Mouse (Mus musculus) cortical plate, adult 2 months (tissue): ENCODE results near the gene Sgpp1. TPM values are rescaled to one million over a fixed set of nuclear protein-coding genes. Genes with fewer than 3 reads are reported as not detected.
A peak's percentile ranks its signal among the peaks of the same experiment; 100 is the strongest.

ENCODE experiments used
- H3K27ac ChIP-seq: fragments of 200-500 bp; 2 replicates; pipeline ENCODE4 v1.5.1; 2012; ENCODE audit warnings: low read length, control low read depth, inconsistent platforms; ENCODE audit not compliant: insufficient read depth
- H3K4me1 ChIP-seq: fragments of 200-500 bp; 2 replicates; pipeline ENCODE4 v1.6.1; 2011; ENCODE audit warnings: low read length; ENCODE audit not compliant: control insufficient read depth, insufficient read depth
- H3K4me3 ChIP-seq: fragments of 200-500 bp; 2 replicates; pipeline ENCODE4 v1.5.1; 2011; ENCODE audit warnings: mild to moderate bottlenecking, low read length, control low read depth; ENCODE audit not compliant: insufficient read depth
- CTCF ChIP-seq: fragments of 200-500 bp; IDR thresholded peaks from 2 replicates; pipeline ENCODE4 v1.5.1; 2011; ENCODE audit warnings: mild to moderate bottlenecking, control low read depth, low read length; ENCODE audit not compliant: insufficient read depth; ENCODE audit errors: extremely low read depth
- POLR2A ChIP-seq: fragments of 200-500 bp; IDR thresholded peaks from 2 replicates; pipeline ENCODE4 v1.6.1; 2011; ENCODE audit warnings: mild to moderate bottlenecking, low read length, control low read depth; ENCODE audit not compliant: insufficient read depth; ENCODE audit errors: extremely low read depth
- polyA plus RNA-seq: library from polyadenylated mRNA; depleted of rRNA; stranded (reverse); fragments of >200 nt; gene quantifications from 2 replicates; pipeline ENCODE4 v1.2.3, GENCODE M21; 2012; rRNA removed

The Sgpp1 gene
- polyA plus RNA-seq, result 27.0 and 28.1 TPM in 2 replicates

GRCm38 (mm10) chr12:75735246-75736200, at the start of gene Sgpp1:
Gene Sgpp1, minus strand, starts transcription at chr12:75735729.
- TF ChIP-seq CTCF, result no peak
- TF ChIP-seq POLR2A, result peak; percentile 65
- Histone ChIP-seq H3K4me3 (peak within 1 kb of the TSS; percentile 100), H3K4me1 (peaks cover 2% of the 10 kb centered on the region; the same call in 1 of the 2 replicates), H3K27ac (peak within 1 kb of the TSS; percentile 78; the same call in 1 of the 2 replicates)

- Histone ChIP-seq H3K4me1 (no peaks in the 10 kb centered on the region), H3K4me3 (no peak overlapping the region)
- TF ChIP-seq CTCF (no peak), POLR2A (no peak)
Observed at GRCm38 (mm10) chr12:75784271-75784751, 48.8 kb upstream of the Sgpp1 start.

DNA sequence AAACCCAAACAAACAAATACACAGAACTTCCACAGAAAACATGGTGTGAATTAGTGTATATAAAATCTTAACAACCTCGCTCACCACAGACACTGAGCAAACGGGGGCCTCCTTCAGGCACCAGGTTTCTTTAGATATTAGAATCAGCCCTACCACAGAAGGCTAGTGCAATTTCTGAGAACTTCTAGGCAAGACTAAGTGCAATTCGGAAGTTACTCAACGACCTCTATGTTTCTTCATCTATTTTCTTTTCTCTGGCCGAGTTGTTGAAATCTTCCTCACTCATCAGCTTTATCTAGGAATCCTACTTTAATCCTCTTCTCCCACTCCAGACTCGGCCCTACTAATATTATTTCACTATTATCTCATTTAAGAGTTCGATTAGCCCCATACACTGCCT, 46.5 kb upstream of the Sgpp1 start:
- Histone ChIP-seq H3K27ac (no peak overlapping the region), H3K4me1 (no peaks in the 10 kb centered on the region), H3K4me3 (no peak overlapping the region)
- TF ChIP-seq CTCF (no peak), POLR2A (no peak)

More at GRCm38 (mm10) chr12:75784271-75784751, 48.8 kb upstream of the Sgpp1 start:
- H3K27ac ChIP-seq, result no peak overlapping the region

GRCm38 (mm10) chr12:75781445-75781844, 45.9 kb upstream of the Sgpp1 start:
- Histone ChIP-seq H3K27ac (no peak overlapping the region), H3K4me1 (no peaks in the 10 kb centered on the region), H3K4me3 (no peak overlapping the region)
- TF ChIP-seq CTCF, result no peak
- no peak for TF ChIP-seq POLR2A

DNA sequence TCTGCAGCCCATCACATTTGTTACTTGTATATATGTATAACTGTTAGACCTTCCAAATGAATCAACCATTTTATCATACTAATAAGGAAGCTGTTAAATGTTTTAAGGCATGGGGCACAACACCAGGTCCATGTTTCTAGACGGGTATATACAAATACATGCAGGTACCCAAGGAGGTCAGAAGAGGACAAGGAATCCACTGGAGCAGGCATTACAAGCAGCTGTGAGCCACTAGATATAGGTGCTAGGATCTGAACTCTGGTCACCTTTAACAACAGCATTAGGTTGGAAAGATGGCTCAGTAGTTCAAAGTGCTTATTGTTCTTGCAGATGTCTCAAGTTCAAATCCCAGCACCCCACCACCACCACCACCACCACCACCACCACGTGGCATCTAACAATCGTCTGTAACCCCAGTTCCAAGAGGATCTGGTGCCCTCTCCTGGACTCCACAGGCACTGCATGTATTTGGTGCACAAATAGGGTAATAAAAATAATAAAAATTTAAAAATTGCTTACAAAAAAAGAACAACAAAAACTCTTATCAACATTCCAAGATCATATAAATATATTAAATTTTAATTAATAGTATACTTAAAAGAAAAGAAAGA, 37.0 kb upstream of the Sgpp1 start:
- no peaks in the 10 kb centered on the region for H3K4me1 ChIP-seq
- H3K4me3 ChIP-seq, result no peak overlapping the region
- peak; percentile 72 for TF ChIP-seq CTCF
- TF ChIP-seq POLR2A, result no peak
- no peak overlapping the region for H3K27ac ChIP-seq

DNA sequence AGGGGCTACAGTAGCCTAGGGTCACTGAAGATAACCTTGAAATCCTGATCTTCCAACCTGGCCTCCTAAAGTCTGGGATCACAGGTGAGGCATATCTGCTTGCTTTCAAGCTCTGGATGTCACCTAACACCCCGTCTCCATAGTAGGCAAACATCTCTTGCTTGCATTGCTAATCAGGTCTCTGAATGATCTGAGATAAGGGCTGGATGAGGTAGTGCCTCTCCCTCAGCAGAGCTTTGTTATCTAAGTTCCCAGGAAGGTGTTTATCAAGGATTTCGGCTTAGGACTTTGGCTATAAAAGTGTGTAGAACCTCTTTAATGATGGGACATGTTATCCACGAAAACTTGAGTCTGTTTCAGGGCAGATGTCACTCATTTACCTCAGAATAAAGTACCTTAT, 35.9 kb upstream of the Sgpp1 start:
- TF ChIP-seq CTCF, result no peak
- TF ChIP-seq POLR2A, result no peak
- Histone ChIP-seq H3K4me3 (no peak overlapping the region), H3K27ac (no peak overlapping the region), H3K4me1 (no peaks in the 10 kb centered on the region)

DNA sequence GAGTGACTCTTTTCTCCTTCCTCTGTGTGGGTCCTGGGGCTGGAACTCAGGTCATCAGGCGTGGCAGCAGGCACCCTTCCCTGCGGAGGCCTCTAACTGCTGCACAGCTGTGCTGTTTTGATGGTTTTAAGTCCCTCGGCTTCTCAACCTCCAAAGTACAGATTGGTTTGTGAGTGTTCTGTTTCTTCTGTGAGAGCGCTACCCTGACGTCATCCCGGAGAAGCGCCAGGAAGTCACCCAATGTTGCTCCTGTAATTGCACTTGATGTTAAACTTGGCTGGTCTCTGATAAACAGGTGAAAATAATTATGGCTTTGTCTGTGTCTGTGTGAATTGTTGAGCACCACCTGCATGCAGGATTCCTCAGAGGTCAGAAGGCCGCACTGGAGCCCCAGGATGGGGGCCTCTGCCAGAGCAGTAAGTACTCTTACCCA, 31.4 kb upstream of the Sgpp1 start:
- no peak overlapping the region for H3K27ac ChIP-seq
- no peaks in the 10 kb centered on the region for H3K4me1 ChIP-seq
- TF ChIP-seq POLR2A, result no peak
- no peak for TF ChIP-seq CTCF
- no peak overlapping the region for H3K4me3 ChIP-seq

GRCm38 (mm10) chr12:75766395-75766794, 30.9 kb upstream of the Sgpp1 start:
- no peak for TF ChIP-seq CTCF
- no peak for TF ChIP-seq POLR2A
- Histone ChIP-seq H3K27ac (no peak overlapping the region), H3K4me1 (no peaks in the 10 kb centered on the region), H3K4me3 (no peak overlapping the region)

DNA sequence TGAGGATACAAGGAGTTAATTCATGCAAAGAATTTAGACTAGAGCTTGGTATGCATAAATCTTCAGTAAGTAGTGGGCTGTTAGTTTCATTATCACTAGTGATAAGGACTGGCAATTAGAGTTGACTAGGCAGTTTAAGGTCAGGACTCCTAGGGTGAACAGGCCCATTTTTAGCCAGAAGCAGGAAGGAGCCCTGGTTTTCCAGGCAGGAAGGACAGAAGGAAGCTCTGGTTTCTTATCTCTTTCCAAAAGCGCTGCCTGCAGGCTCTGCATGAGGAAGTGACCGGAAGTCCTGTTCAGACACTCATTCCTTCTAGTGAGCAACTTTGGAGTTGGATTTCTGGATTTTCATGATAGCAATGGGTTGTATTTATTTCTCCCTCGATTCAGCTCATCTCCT, 30.2 kb upstream of the Sgpp1 start:
- Histone ChIP-seq H3K27ac (no peak overlapping the region), H3K4me1 (no peaks in the 10 kb centered on the region), H3K4me3 (no peak overlapping the region)
- TF ChIP-seq POLR2A, result no peak
- TF ChIP-seq CTCF, result no peak

GRCm38 (mm10) chr12:75756387-75756786, 20.9 kb upstream of the Sgpp1 start:
- Histone ChIP-seq H3K4me1 (no peaks in the 10 kb centered on the region), H3K4me3 (no peak overlapping the region), H3K27ac (no peak overlapping the region)
- TF ChIP-seq CTCF (no peak), POLR2A (no peak)
